Mouse (Mus musculus): ENCODE measurements around the gene Hes7.

The Hes7 gene

DNA sequence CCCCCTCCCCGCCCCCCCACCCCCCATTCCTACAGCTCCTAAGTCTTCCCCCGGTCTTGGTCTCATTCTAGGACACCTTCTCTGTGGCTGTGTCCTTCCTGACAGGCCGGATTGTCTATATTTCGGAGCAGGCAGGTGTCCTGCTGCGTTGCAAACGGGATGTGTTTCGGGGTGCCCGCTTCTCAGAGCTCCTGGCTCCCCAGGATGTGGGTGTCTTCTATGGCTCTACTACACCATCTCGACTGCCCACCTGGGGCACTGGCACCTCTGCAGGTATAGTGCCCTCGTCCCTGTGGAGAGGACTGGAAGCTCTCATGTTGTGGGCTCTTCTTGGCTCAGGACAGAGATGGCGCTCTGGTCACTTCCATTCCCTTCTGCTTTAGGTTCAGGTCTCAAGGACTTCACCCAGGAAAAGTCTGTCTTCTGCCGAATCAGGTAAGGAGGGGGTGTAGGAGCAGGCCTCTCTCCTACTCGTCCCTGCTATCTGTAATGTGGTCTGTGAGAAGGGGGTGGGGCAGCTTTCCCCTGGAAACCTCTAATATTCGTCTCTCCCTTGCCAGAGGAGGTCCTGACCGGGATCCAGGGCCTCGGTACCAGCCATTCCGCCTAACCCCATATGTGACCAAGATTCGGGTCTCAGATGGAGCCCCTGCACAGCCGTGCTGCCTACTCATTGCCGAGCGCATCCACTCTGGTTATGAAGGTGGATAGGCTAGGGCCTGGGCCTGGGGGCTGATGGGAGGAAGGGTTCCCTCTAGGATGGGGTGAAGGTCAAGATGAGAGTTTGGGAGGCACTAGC, 18.4 kb upstream of the Hes7 start:
- no peak for DNase-seq (ENCODE audit: low spot score)

DNA sequence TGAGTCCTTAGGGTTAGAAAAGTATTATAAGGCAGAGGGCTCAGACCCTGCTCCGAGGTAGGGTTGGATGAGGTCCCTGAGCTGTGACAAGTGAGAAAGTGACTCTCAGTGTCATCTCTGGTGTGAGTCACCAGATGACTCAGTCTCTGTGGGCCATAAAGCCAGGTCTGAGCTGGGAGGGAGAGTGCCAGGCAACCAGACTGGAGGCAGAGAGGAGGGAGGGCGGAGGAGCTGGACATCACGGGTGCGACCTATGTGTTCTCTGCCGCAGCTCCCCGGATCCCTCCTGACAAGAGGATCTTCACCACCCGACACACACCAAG, 17.8 kb upstream of the Hes7 start:
- DNase-seq (ENCODE audit: low spot score) = no peak

DNA sequence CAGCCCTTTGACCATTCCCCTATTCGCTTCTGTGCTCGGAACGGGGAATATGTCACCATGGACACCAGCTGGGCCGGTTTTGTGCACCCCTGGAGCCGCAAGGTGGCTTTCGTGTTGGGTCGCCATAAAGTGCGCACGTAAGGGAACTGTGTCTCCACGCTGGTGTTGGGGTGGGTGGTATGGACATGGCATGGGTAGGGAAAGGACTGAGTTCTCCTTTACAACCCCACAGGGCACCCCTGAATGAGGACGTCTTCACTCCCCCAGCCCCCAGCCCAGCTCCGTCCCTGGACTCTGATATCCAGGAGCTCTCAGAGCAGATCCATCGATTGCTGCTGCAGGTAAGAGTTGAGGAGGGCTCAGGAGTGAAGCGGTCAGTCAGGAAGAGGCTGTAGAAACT, 17.1 kb upstream of the Hes7 start:
- DNase-seq (ENCODE audit: low spot score) = no peak

DNA sequence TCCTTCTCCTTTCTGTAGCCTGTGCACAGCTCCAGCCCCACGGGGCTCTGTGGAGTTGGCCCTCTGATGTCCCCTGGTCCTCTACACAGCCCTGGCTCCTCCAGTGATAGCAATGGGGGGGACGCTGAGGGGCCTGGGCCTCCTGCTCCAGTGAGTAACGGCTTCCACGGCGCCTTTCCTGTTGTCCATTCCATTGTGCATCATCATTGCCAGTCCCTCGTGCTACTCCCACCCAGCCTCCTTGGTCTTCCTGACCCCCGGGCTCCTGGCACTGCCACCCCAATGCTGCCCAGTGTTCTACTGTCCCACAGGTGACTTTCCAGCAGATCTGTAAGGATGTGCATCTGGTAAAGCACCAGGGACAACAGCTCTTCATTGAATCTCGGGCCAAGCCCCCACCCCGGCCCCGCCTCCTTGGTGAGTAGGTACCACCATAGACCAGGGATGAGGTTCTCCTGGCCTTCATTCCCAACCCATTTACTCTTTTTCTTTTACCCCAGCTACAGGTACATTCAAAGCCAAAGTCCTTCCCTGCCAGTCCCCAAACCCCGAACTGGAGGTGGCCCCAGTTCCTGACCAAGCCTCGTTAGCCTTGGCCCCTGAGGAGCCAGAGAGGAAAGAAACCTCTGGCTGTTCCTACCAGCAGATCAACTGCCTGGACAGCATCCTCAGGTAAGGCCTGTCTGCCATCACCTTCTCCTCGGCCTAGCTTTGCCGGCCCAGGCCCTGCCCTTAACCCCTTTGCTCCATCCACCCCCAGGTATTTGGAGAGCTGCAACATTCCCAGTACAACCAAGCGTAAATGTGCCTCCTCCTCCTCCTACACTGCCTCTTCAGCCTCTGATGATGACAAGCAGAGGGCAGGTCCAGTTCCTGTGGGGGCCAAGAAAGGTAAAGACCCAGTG, 16.4 kb upstream of the Hes7 start:
- DNase-seq (ENCODE audit: low spot score) = no peak

DNA sequence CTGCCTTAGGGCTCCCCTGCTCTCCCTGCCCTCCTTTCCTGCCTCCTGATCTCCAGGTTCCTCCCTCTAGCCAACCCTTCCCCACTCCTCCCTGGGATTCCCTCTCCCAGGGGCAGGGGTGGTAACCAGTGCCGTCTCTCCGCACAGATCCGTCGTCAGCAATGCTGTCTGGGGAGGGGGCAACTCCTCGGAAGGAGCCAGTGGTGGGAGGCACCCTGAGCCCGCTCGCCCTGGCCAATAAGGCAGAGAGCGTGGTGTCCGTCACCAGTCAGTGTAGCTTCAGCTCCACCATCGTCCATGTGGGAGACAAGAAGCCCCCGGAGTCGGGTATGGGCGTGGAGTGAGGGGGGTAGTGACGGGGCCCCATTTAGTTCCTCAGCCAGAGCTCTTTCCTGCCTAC, 15.7 kb upstream of the Hes7 start:
- DNase-seq (ENCODE audit: low spot score) = no peak

DNA sequence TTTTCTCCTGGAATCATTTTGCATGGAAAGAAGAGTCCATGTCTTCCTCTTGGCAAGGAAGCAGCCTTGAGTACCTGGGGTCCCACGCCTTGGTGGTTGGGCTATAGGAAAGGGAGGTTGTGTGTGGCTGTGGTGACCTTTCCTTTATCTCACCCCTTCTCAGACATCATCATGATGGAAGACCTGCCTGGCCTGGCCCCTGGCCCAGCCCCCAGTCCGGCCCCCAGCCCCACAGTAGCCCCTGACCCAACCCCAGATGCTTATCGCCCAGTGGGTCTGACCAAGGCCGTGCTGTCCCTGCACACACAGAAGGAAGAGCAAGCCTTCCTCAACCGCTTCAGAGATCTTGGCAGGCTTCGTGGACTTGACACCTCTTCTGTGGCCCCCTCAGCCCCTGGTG, 15.0 kb upstream of the Hes7 start:
- no peak for DNase-seq (ENCODE audit: low spot score)

DNA sequence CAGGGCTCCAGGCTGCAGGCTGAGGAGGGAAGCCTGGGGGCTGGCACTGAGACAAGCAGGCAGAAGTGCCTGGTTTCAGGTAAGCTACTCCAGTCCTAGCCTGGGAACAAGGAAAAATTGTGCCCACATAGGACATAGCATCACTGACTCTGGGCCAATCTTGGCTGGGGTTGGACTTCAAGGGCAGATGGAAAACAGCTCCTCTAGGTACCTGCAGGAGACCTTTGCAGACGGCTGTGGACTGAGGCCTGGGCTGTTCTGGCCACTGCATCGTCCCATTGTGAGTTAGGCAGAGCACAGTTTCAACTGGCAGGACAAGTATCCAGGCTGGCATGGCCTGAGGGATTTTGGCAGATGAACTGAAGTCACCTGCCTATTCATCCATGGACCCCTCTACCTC, 14.4 kb upstream of the Hes7 start:
- no peak for DNase-seq (ENCODE audit: low spot score)

DNA sequence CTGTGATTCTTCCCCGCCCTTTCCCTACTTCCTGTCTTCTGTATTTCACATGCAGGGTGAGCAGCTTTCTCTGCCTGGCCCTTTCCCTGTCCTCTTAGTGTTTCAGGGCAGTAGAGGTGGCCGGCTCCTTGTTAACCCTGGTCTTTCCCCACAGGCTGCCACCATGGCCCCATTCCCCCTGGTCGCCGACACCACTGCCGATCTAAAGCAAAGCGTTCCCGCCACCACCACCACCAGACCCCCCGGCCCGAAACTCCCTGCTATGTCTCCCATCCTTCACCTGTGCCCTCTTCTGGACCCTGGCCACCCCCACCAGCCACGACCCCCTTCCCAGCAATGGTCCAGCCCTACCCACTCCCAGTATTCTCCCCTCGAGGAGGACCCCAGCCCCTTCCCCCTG, 13.9 kb upstream of the Hes7 start:
- DNase-seq (ENCODE audit: low spot score) = no peak

DNA sequence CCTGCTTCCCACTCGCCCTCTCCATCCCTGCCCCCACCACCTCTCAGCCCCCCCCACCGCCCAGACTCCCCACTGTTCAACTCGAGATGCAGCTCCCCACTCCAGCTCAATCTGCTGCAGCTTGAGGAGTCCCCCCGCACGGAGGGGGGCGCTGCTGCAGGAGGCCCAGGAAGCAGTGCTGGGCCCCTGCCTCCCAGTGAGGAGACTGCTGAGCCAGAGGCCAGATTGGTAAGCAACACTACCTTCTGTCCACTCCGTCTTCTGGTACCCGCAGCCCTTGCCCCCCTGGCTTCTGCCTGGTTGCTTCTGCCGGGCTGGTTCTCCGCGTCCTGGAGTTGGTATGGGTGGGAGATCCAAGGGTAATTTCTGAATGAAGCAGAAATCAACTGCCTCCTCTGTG, 13.4 kb upstream of the Hes7 start:
- DNase-seq (ENCODE audit: low spot score) = no peak

DNA sequence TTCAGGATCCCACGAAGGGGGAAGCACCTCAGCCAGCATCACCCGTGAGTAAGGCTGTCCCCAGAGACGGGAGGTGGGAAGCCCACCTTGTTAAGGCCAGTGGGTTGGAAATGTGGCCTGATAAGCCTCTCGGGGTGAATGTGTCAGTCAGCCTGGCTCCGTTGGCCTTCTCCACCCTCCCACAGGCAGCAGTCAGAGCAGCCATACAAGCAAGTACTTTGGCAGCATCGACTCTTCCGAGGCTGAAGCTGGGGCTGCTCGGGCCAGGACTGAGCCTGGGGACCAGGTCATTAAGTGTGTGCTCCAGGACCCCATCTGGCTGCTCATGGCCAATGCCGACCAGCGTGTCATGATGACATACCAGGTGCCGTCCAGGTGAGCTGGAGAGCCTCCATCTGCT, 12.5 kb upstream of the Hes7 start:
- no peak for DNase-seq (ENCODE audit: low spot score)

DNA sequence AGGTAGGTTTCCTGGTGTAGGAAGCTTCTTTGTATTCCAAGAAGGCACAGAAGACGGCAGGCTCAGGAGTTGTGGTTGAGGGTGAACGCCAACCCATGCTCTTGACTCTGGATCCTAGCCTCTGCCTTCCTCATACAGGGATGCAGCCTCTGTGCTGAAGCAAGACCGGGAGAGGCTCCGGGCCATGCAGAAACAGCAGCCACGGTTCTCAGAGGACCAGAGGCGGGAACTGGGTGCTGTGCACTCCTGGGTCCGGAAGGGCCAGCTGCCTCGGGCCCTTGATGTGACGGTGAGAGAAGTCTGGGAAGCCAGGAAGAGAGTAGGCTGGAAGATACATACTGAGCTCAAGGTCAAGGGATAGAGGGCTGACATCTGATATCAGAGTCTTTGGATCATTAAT, 12.0 kb upstream of the Hes7 start:
- DNase-seq (ENCODE audit: low spot score) = no peak

DNA sequence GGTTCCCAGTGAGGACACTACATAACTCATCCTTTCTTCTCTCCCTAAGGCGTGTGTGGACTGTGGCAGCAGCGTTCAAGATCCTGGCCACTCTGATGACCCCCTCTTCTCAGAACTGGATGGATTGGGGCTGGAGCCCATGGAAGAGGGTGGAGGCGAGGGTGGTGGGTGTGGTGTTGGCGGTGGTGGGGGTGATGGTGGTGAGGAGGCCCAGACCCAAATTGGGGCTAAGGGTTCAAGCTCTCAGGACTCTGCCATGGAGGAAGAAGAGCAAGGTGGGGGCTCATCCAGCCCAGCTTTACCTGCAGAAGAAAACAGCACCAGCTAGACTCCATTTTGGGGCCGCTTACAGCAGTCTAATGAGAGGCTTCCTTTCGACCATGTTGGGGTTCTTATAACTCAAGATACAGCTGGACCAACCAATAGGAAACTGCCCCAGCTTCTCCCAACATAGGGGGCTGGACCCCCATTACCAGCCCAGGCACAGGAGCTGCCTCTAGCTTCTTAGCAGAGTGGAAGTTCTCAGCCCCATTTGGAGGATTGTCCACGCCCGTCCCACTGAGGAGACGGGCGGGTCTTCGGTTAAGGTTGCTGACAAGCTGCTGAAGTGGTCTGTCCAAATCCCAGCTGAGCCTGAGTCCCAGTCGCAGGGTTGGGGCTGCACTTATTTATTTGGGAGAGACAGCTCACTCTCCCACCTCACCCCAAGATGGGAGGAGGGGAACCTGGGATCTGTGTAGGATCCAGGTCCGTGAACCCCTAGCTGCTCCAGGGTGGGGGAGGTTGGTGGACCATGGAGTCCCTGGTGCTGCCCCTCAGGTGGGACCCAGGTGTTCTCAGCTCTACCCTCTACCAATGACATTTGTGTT, 10.9 kb upstream of the Hes7 start:
- no peak for DNase-seq (ENCODE audit: low spot score)

DNA sequence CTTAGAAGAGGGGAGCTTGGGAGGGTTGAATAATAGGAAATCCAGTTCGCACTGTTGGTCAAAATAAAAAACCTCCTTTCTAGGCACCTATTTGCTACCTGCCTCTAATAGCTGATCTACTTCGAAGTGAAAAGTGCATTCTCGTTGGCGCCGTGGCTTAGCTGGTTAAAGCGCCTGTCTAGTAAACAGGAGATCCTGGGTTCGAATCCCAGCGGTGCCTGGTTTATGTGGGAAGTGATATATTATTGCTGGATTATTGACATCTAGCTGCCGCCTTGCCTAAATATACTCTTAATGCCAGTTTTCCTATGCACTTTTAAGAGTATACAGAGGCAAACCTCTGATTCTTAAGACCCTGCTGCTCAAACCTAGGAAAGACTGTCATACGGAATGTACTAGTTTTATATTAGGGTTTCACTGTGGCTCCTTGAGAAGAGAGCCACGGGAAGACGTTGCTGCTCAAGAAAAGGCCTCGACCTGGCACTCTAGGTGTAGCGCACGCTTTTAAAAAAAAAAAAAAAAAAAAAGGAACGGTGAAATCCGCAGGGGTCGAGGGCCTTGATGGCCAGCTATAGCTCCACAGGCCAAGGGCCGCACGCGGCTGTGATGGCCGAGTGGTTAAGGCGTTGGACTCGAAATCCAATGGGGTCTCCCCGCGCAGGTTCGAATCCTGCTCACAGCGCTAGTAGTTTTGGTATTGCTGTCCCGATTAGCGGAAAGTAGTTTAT, 9.7 kb upstream of the Hes7 start:
- DNase-seq (ENCODE audit: low spot score) = peak; percentile 91

DNA sequence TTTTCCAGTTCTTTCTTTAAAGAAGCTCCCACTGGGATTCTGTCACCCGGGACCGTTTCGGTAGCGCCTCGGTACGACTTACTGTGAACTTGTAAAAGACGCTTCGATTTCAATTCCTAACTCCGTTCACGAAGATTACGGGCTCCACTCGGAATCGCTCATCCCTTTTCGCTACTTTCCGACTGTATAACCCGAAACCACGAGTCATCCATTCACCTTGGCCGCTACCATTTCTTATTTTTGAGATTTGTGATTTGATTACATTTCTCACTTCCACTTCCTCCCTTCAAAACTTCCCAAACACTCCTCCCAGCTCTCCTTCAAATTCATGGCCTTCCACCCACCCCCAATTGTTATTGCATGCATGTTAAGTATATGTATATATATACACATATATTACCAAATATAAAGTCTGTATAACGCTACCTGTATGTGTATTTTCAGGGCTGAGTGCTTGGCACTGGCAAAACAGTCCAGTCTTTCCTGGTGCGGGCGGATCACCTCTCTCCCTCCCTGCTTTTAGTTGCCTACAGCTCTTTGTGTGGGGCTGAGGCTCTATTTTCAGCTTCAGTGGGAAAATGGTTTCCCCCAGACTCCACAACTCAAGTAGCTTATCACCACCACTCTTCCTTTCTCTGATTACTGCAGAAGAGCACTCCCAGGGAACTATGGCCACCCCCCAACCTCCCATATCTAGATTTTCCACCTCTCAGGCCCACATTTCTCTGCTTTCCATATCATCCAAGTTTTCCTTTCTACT, 9.0 kb upstream of the Hes7 start:
- DNase-seq (ENCODE audit: low spot score) = no peak

DNA sequence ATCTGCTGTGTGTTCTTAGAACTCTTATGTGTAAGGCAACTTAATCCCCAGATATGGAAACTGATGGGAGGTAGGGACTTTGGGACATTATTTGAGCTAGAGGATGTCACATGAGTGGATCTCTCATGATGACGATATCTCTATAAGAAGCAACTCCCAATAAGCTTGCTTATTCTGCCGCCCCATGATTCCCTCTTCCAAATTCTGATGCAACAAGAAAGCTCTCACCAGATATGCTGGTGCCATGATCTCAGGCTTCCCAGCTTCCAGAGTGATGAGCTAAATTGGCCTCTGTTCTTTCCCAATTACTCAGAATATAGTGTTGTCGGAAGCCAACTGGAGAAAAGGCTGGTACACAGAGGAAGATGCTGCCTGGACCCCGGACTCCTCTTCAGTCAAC, 8.3 kb upstream of the Hes7 start:
- no peak for DNase-seq (ENCODE audit: low spot score)

DNA sequence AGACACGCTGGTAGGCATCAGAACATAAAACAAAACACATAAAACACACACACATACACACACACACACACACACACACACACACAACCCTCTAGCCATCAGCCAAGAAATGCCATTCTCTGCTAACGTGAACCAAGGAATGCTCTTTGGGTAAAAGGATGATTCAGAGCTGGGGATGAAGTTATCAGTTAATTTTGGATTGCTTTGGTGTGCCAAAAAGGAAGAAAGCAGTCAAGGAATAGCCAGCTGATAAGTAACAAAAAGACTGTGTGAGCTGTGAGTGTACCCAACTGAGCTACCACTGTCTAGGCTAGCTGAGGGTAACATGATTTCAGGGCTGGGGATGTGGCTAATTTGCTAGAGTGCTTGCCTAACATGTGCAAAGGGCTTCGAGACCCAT, 6.2 kb upstream of the Hes7 start:
- DNase-seq (ENCODE audit: low spot score) = no peak

DNA sequence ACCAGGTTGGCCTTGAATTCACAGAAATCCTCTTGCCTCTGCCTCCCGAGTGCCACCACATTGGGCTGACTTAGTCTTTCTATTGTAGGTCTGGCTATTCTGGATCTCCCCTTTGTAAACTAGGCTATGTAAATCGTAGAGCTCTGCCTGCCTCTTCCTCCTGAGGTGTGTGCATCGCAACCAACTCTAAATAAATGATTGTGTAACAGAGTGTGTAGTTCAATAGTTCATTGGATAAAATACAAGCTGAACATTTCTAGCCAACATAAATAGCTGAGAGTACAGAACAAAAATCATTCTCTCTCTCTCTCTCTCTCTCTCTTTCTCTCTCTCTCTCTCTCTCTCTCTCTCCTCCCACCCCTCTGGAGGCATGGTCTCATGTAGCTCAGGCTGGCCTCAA, 5.6 kb upstream of the Hes7 start:
- DNase-seq (ENCODE audit: low spot score) = no peak

DNA sequence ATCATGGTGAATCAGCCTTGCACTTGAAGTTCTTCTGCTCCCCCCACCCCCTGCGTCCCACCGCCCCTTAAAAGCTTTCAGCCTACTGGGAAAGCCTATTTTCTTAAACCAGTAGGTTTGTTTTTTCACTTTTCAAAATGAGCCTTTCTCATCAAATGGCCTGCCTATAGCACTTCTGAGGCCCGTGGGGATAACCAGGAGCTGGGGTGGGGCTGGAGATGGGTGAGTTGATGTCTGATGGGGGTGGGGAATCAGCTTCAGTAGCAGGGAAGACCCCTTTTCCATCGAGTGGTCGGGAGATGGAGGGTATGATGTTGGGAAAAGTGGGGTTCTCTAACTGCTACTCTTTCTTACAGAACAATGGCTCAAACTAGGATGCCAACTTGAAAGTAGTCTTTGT, 3.4 kb upstream of the Hes7 start:
- DNase-seq (ENCODE audit: low spot score) = no peak

DNA sequence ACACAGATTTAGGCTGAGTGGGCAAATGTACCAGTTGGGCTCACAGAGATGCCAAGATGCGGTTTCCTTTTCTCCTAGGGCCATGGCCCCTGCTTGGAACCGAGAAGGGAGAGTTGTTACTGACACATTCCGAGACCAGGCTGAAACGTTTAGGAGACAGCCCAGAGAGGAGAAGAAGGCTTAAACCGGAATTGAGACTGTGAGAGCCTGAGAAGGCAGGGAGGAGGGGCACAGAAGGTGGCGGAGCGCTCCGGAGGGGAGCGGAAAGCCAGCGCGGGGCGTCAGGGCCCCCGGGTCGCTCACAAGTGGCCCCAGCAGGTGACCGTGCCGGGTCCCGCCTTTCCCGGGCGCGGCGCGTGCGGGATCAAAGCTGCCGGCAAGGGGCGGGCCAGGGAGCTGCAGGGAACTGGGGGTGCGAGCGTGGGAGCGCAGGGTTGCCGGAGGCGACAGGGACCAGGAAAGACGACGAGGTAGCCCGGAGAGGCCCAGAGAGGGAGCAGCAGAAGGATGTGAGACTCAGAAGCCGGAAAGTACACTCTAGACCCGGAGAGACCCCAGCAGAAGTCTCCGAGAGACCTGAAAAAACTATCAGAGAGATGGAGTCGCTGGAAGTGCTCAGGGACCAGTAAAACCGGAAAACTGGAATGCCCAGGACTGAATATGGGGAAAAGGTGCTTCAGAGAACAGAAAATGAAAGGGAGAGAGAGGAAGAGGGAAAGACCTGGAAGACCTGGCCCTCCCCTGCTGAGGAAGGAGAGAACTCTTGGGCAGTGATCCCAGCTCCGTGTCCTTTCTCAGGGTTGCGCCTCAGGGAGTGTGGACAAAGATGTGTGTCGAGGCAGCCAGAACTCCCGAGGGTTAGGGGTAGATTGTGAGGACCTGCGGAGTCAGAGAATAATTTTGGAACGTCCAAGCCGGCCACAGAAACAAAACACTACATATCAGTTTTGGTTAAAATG, 2.2 kb upstream of the Hes7 start:
- DNase-seq (ENCODE audit: low spot score) = peak; percentile 68

DNA sequence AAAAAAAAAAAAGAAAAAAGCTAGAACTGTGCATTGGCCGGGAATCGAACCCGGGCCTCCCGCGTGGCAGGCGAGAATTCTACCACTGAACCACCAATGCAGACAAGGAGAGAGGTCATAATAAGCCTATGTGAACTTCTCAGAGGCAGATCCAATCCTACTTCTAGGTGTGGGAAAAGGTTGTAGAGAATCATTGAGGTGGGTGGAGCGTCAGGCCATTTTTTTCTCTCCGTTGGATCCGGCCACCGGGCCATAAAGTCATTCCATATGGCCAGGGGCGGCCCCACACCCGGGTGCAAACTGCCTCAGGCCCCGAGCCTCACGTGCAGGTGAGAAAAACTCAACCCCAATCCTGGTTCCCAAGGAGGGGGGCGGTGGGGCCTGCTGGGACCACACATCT, 1.4 kb upstream of the Hes7 start:
- DNase-seq (ENCODE audit: low spot score) = peak; percentile 93
